Mouse (Mus musculus) cortical plate, adult 2 months (tissue): ENCODE measurements at regions not wholly inside any gene's neighbourhood (a gene's known extent, or its start where the extent isn't known, plus 50 kb on each side); places are given as distances from the start of the nearest gene placed in this dataset.
A peak's percentile ranks its signal among the peaks of the same experiment; 100 is the strongest.

ENCODE experiments used
- H3K27ac ChIP-seq: fragments of 200-500 bp; 2 replicates; pipeline ENCODE4 v1.5.1; 2012; ENCODE audit warnings: low read length, control low read depth, inconsistent platforms; ENCODE audit not compliant: insufficient read depth
- H3K4me1 ChIP-seq: fragments of 200-500 bp; 2 replicates; pipeline ENCODE4 v1.6.1; 2011; ENCODE audit warnings: low read length; ENCODE audit not compliant: control insufficient read depth, insufficient read depth
- H3K4me3 ChIP-seq: fragments of 200-500 bp; 2 replicates; pipeline ENCODE4 v1.5.1; 2011; ENCODE audit warnings: mild to moderate bottlenecking, low read length, control low read depth; ENCODE audit not compliant: insufficient read depth
- CTCF ChIP-seq: fragments of 200-500 bp; IDR thresholded peaks from 2 replicates; pipeline ENCODE4 v1.5.1; 2011; ENCODE audit warnings: mild to moderate bottlenecking, control low read depth, low read length; ENCODE audit not compliant: insufficient read depth; ENCODE audit errors: extremely low read depth
- POLR2A ChIP-seq: fragments of 200-500 bp; IDR thresholded peaks from 2 replicates; pipeline ENCODE4 v1.6.1; 2011; ENCODE audit warnings: mild to moderate bottlenecking, low read length, control low read depth; ENCODE audit not compliant: insufficient read depth; ENCODE audit errors: extremely low read depth

DNA sequence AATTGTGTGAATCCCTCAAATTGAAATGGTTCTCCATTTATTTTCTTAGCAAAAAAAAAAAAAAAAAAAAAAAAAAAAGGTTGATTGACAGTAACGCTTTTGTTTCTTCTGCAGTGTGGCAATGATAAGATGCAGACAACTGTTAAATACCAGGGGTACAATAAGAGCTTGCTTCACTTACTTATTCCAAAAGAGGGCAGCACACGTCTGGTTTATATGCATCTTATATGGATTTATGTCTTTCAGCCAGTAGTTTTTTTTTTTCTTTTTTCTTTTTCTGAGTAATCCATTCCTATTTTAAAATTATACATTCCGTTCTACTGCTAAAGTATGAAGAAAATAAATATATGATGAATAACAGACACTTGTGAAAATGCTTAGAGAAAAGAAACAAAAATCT, 185.6 kb upstream of the Itga1 start:
- Histone ChIP-seq H3K27ac (no peak overlapping the region), H3K4me3 (no peak overlapping the region), H3K4me1 (no peaks in the 10 kb centered on the region)
- TF ChIP-seq POLR2A (no peak), CTCF (no peak)

DNA sequence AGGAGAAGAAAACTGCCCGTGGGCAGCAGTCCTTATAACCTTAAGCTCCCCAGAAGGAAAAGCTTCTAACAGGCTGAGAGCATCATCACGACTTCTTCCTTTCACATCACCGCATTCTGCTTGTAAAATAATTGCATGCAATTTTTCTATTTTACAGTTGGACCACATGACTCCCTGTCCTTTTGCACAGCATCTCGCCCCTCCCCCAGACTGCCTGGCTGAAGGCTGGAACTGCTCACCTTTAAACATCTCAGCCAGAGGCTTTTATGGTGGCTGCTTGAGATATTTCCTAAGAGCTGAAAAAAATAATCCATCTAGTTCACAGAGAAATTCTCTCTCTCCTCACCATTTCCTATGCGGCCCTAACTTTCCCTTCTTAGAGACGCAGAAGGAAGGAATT, 164.4 kb upstream of the Itga1 start:
- TF ChIP-seq CTCF = no peak
- no peak for TF ChIP-seq POLR2A
- Histone ChIP-seq H3K27ac (no peak overlapping the region), H3K4me3 (no peak overlapping the region), H3K4me1 (no peaks in the 10 kb centered on the region)

DNA sequence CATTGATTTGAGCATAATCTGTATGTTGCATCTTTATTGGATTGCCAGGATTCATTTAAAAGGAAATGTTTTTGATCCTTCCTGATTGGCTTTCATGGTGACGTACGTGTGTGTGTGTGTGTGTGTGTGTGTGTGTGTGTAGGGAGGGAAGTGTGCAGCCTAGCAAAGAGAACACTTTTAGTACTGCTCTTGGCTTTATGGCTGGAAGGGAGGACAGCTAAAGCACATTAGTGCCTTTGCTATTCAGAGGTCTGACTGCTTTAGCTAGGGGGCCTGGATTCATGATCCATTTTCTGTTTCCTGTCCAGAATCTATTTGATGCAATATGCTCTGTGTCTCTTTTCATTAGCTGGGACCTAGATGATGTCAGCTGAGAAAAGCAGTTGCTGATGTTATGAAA, 155.6 kb upstream of the Itga1 start:
- Histone ChIP-seq H3K27ac (no peak overlapping the region), H3K4me1 (no peaks in the 10 kb centered on the region), H3K4me3 (no peak overlapping the region)
- TF ChIP-seq CTCF = no peak
- TF ChIP-seq POLR2A = no peak

DNA sequence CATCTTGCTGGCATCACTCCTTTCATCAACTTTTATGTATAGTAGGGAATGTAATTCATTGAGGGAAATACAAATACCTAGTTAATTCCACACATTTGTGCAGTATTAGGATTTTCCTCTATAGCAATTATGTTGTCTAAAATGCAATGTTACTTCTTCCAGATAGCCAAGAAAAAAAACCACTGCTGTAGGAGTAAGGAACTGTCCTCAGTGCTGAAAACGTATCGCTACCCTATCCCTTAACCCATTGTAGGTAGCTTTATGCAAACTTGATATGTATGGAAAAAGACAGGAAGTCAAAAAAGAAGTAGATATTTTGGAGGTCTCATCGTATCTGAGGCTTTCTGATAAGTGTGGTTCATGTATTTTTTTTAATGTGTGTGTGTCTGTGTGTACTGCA, 150.8 kb upstream of the Itga1 start:
- Histone ChIP-seq H3K4me3 (no peak overlapping the region), H3K27ac (no peak overlapping the region), H3K4me1 (no peaks in the 10 kb centered on the region)
- no peak for TF ChIP-seq POLR2A
- TF ChIP-seq CTCF = no peak

DNA sequence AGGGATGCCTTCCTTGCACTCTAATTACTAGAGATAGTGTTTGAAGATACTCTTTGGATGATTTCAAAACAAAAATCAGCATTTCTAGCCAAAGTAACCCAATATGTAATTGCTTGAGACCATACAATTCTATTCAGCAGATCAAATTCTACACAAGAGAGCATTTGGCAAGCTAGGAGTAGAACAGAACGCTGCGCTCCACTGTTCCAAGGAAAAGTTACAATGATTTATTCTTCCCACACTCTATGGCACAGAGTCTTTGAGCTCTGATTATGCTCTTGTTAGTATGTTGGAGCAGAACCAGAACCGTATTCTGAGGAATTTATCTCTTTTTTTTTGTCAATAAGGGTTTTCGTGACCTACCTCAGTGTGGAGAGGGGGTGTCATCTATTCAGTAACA, 130.2 kb upstream of the Itga1 start:
- Histone ChIP-seq H3K4me3 (no peak overlapping the region), H3K4me1 (no peaks in the 10 kb centered on the region; the same call in 1 of the 2 replicates), H3K27ac (no peak overlapping the region)
- TF ChIP-seq CTCF = no peak
- TF ChIP-seq POLR2A = no peak

DNA sequence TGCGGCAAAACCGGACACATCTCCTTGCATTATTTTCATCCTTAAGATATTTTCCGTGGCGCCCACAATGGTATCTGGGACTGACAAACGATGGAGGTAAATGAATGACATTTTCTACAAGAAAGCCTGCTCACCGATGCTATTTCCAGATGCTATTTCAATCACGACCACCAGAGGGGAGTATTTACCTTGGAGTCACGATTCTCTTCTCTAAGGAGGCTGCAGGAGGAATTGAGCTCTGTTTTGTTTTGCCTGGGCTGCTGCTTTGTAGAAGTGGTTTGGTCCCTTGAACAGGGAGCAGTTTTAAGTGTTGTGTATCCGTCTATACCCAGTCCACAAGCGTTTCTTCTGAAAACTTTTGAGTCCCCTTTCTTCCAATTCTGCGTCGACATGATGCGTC, 128.7 kb upstream of the Itga1 start:
- H3K27ac ChIP-seq = no peak overlapping the region

DNA sequence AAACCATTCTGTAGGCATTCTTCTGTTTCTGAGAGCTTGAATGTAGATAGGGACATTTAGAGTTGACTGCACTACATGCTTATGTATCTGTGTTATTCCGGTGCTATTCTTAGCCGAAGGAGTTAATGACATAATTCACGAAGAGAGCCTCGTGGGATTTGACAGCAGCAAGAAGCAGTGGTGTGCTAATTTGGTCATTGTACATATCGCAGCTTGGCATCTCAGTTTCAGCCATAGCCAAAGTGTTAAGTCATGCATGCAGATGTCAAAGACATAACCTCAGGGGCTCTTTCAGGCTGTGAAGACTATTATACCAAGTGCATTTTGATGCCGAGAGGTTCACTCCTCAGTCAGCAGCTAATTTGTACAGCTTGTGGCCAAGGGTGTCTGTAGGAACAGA, 125.1 kb upstream of the Itga1 start:
- H3K27ac ChIP-seq = no peak overlapping the region
- TF ChIP-seq POLR2A (no peak), CTCF (no peak)
- no peak overlapping the region for H3K4me3 ChIP-seq
- H3K4me1 ChIP-seq = no peaks in the 10 kb centered on the region; the same call in 1 of the 2 replicates

More for the DNA sequence above, 128.7 kb upstream of the Itga1 start:
- H3K4me1 ChIP-seq = no peaks in the 10 kb centered on the region; the same call in 1 of the 2 replicates
- H3K4me3 ChIP-seq = no peak overlapping the region
- TF ChIP-seq CTCF (peak; percentile 68), POLR2A (no peak)

DNA sequence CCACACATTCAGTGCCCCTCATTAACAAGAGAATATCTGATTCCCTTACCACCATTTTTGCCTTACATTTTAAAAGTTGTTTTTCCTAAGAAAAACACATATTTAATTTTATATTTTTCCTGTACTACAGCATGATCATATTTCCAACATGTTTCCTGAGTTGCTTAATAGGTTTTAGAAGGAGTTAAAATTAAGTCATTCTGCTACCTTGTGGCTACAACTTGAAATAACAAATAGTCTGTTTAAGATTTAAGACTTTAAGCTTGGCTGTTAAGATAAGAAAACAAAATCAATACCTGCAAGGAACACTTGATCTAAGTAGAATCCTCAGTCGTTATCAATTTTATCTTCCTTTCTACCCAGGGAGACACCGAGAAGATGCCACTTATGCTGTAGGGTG, 117.9 kb upstream of the Itga1 start:
- Histone ChIP-seq H3K4me3 (no peak overlapping the region), H3K4me1 (no peaks in the 10 kb centered on the region), H3K27ac (no peak overlapping the region)
- TF ChIP-seq CTCF (no peak), POLR2A (no peak)

DNA sequence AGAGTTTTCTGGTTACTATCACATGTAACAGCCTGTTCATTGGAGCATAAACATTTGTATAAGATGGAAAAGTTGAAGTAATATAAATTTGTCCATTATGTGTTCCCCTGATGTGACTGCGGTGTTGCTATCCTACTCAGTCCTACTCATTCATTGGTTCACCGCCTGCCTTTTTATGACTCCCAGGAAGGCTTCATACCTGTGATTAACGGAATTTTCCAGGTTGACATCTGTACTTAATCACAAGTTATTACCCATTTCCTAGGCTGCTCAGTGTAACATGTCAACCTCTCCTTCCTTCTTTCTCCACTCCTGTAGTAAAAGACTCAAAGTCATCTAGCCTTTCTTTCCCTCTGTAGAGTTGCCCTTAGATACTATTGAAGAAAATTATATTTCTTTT, 109.5 kb upstream of the Itga1 start:
- Histone ChIP-seq H3K4me3 (no peak overlapping the region), H3K4me1 (no peaks in the 10 kb centered on the region), H3K27ac (no peak overlapping the region)
- TF ChIP-seq POLR2A = no peak
- no peak for TF ChIP-seq CTCF

DNA sequence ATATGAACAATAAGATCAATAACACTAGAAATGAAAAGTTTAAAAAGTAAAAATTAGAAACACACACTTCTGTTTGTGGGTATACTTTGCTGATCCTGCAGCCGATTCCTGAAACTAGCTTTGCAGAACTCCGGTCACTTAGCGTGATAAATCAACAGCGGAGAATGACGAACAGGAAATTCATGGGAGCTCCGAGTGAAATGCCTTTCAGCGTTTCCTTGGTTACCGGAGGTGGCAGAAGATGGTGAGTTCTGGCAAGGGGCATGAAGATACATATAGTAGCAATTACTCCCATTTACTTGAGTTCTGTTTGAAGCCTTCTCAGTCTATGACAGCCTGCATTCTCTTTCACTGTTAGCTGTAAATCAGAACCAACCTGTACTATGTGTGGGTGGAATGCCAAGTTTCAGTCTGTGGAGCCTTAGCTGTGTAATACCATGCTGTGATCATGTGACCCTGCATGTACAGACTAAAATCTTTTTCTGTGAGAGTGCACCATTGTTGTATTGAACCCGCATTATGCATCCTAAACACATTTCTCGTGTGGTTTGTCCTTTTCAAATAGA, 109.0 kb upstream of the Itga1 start:
- H3K27ac ChIP-seq = no peak overlapping the region
- H3K4me1 ChIP-seq = no peaks in the 10 kb centered on the region
- H3K4me3 ChIP-seq = no peak overlapping the region
- no peak for TF ChIP-seq POLR2A
- no peak for TF ChIP-seq CTCF
